Mouse (Mus musculus): ENCODE measurements at regions not wholly inside any gene's neighbourhood (a gene's known extent, or its start where the extent isn't known, plus 50 kb on each side); places are given as distances from the start of the nearest gene placed in this dataset.

DNA sequence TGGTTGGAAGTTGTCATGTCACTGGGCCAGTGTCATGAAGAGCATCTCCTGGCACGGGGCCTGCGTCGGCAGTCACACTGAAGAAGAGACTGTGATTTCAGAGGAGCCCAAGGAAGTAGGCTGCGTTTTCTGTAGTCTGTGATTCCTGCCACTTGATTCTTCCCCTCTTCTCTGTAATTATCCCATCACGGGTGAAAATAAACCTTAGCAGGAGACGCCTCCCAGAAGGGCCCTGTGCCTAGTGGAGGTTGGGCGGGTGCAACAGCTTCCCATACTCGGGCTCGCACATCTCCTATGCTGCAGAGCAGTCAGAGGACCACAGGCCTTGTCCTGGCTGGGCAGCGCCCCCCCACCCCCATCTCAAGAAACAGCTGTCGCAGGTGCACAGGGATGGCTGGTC lies 63.1 kb upstream of the Adra2c start:
- TF ChIP-seq CTCF (IDR thresholded peaks at IDR 0.05; ENCODE audit: low read depth) = no peak
- no peak for TF ChIP-seq EP300 (IDR thresholded peaks at IDR 0.05; ENCODE audit: low read depth)
